Mouse (Mus musculus): ENCODE measurements around the gene Csgalnact2. TPM values are rescaled to one million over a fixed set of nuclear protein-coding genes. Genes with fewer than 3 reads are reported as not detected.

Csgalnact2 gene
- total RNA-seq, 2 experiments from 2014 or later, result 10.5 to 11.7 TPM

DNA sequence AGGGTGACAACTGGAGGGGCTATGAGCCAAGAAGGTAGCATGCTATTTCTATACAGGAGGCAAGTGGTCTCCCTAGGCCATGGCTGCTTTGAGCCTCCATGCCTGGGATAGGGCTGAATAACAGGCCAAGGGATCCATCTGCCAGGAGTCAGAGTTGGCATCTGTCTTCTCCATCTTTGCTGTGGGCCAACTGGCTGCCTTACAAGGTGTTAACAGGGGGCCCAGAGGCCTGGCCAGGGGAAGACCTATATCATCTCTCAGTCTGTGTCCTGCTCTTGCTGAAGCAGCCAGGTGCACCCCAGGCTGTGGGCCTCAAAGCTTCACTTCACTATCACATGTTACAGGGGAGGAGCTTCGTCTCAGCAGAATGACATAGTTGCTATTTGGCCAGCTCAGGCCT, 66.8 kb downstream of the Csgalnact2 start:
- DNase-seq, result no peak

DNA sequence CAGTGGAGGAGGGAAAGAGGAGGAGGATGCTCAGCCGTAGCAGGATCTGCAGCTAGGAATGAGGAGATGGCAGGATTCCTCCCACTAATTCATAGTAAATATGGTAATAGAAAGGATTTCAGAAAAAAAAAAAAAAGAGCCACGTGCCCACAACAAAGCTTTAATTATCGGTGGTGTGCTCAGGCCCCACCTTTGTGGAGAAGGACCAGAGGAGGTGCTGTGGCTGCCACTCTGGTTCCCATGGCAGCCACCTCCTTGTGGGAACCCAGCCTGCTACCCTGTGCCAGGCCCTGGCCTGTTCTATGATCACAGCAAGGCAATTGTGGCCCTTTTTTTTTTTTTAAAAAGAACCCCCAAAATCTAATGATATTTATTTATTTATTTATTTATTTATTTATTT, 67.5 kb downstream of the Csgalnact2 start:
- no peak for DNase-seq

DNA sequence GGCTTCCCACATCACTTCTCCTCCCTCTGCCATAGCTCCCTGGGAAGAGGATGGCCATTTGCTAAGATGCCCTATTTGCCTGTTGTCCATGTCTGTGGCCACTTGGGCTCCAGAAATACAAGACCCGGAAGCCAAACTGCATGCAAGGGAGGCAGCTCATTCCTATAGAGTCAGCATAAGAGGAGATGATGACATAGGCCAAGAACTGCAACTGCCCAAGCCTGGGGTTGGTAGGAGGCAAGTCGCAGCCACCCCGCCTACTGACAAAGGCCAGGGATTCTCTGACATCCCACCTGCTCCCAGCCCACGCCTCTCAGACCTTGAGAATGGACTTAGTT, 68.0 kb downstream of the Csgalnact2 start:
- DNase-seq, result no peak

DNA sequence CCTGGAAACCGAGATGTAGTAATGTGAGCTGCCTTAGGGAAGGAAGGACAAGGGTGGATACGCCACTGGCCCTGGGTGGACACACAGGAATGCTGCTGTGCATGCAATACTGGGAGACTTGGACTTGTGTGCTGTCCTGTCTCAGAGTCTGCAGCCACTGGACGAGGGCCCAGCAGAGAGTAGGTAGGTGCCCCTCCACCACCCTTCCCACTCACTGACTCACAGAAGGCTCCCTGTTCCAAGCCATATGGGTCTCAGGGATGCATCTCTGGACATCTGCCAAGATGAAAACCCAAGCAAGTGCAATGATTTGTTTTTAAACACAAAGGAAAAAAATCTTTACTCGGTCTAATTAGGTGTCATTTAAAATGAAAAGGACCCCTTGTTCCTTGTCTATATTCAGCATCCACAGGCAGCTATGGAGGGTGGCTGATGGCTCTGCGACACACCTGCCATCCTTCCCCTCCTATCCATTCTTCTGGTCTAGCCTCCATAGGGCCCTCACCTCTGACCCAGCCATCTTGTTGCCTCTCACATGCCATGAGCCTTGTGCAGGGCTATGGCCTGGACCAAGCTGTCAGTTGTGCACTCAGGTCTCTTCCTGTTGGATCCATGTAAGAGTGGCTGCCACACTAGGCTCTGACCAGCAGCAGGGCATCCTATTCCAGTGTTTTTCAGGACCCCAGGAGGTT, 68.5 kb downstream of the Csgalnact2 start:
- DNase-seq, result peak; percentile 60 to 68

DNA sequence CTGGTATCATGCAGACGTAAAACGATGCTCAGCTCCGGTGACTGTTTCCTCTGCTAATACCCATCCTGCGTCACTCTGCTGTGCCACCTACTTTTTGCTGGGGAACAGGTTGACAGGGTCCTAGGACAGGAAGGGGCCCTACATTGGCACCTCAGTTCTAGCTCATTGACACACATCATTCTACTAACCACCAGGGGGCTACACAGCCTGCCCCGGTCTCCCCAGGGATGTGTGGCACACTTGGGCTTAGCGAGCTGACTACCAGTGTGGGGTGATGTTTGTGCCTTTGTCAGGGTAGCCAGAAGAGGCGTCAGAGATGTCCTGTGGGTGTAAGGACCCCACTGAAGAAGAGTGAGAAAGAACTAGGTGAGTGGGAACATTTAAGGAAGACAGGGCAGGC, 71.2 kb downstream of the Csgalnact2 start:
- no peak for DNase-seq

DNA sequence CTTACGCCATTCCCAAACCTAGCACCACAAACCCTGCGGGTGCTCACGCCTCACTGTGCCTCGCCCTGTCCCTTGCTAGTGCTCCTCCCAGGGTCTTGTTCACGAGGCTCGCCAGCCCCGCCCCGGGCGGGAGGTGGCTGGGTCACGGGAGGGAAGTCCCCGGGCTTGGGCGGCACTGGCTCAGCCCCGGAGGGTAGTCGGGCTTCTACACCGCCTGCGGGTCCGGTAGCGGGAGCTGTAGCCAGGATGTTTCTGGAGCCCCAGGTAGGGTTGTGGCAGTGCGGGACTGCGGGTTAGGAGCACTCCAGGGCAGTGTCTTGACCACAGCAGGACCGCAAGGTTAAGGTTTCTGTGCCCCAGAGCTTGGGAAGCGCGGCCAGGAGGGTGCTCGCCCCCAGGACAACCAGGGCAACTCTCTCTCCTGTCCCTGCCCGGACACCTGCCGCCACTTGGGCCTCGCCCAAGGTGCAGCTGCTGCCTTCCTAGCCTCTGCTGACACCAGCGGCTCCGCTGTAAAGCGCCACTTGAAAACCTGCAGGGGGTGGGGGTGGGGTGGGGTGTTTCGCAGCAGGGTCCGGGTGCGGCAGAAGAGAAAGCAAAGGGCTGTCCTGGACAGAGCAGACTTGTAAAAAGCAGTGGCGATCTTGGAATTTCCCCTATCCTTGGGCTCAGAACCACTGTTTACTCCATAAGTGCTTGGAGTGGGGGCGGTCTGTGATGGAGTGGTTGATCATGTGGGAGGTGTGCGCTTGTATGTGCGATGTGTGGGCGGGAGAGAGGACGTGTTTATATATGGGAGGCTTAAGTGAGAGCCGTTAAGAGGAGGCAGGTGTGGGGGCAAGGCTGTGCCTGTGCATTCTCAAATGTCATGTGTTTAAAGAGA, 72.5 kb downstream of the Csgalnact2 start:
- DNase-seq, result peak in 1 of 2 experiments; percentile 11

DNA sequence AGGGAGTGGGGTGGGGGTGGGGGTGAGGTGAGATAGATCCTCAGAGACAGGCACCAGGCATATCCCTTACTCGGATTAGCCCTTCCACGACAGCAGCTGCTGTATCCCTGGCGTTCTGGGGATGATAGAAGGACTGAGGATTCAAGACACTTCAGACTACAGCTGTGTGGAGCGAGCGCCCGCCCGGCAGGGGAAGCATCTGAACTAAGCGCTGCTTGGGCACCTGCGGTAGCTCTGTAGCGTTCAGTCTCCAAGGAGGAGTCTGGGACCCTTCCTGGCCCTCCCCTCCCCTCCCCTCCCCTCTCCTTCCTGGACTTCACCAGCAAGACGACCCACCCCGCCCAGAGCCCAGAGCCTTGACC, 73.1 kb downstream of the Csgalnact2 start:
- no peak for DNase-seq

DNA sequence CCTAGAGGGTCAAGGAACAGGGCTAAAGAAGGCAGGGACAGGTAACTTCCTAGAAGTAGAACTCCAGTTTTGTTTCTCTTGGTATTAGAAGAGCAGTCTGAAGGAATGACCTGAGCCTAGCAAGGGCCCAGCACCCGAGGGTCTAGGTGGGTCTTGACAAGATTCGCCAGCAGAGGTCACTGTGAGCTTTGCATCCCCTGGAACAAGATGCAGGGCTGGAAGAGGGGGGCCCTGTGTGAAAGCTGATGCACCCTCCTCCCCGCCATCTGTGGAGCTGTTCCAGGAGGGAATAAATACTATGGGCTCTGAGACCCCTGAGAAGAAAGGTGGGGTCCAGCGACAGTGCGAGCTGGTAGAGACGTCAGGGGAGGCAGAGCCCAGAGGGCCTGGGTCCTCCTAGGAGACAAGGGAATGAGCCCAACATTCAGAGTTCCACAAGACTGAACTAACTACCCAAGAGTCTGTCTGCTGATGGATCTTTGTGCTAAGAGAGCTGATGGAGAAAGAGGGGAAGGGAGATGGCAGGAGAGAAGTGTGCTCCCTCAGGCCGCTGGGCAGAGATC, 73.9 kb downstream of the Csgalnact2 start:
- DNase-seq, result no peak

DNA sequence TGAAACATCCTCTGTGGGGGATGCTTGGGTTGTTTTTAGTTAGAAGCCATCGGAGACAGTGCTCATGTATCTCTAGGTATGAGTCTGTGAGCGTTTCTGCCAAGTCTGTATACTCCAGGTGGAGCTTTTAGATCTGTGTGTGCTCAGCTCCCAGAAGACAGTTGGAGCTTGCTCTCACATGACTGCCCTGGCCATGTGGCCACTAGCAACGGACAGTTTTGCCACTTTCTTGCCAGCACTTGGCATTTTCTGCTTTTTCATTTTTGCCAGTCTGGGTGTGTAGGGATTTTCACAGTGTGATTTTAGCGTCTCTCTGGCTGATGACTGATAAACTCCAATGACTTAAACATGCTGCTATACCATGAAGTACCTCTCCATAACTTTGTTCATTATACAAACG, 75.7 kb downstream of the Csgalnact2 start:
- DNase-seq, result no peak

DNA sequence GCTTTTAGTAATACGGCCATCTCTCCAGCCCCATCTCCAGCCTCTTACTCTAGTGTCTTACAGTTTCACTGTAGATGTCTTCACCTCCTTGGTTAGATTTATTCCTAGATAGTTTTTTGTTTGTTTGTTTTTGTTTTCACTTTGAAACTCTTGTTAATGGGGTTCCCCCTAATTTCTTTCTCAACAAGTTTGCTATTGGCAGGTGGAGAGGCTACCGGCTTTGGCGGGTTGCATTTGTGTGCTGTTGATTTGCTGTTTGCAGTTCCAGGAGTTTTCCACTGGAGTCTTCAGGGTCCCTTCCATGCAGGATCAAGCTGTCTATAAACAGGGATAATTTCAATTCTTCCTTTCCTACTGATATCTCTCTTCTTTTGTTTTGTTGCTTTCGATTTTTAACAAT, 77.7 kb downstream of the Csgalnact2 start:
- DNase-seq, result no peak

Small RNA genes lying within 50 kb of the gene (microRNA-seq; reads per million reads assigned to microRNA genes)
- gene Mir7044, result 39.7 to 70.0 reads per million in 2 experiments

Other genes starting within 250 kb of the Csgalnact2 start
- 100 to 1,000 TPM; 124 to 148 TPM for gene Hnrnpf, start 238.8 kb downstream of the Csgalnact2 start, total RNA-seq (2021)
- gene Fxyd4, start 201.4 kb downstream of the Csgalnact2 start, total RNA-seq (2021), result not detected
- 100 to 1,000 TPM; 207 to 211 TPM for gene Rasgef1a, start 127.7 kb downstream of the Csgalnact2 start, total RNA-seq (2021)
- 1 to 10 TPM; 3.2 to 3.6 TPM for gene Ret, start 58.6 kb upstream of the Csgalnact2 start, total RNA-seq (2021)